Mouse (Mus musculus) right cerebral cortex, postnatal 36 days (tissue): ENCODE measurements around the gene Cfap54.

Source experiments
- DNase-seq, 2 experiments: peaks; one replicate each; pipeline ENCODE4 v3.0.0; 2022; ENCODE audit warnings: low spot score in 2 of 2, mixed read lengths in 1 of 2

The Cfap54 gene

GRCm38 (mm10) chr10:93097439-93097838, 16.0 kb upstream of the Cfap54 start:
- DNase-seq = no peak

- DNase-seq = no peak
Measured at GRCm38 (mm10) chr10:93095827-93096226, 14.4 kb upstream of the Cfap54 start.

DNA sequence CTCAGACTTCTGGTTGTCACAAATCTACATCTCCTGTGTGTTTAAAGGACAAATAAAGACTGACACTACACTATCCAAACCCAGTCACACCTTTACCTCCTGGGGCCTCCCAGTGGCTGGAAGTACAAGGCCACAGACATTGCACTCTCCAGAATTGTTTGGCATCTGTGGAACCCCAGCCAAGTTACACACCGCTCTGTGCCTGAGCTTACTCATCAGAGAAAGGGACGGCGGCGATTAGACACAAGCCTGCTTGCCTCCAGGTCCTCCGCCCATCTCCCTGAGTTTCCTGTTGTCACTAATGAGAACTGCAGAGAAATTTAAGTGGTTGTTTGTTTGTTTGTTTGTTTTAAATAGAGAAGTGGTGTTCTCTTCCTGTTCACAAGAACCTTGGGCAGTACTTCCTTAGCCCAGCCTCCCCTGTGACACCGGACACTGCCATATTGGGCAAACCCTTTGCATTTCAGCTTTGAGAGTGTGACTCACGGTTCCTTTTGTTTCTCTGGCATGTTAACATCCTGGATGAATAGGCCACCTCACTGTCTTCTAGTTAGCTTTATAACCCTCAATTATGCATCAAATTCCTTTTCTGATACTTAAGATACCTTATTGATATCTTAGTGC, 13.7 kb upstream of the Cfap54 start:
- no peak for DNase-seq

DNA sequence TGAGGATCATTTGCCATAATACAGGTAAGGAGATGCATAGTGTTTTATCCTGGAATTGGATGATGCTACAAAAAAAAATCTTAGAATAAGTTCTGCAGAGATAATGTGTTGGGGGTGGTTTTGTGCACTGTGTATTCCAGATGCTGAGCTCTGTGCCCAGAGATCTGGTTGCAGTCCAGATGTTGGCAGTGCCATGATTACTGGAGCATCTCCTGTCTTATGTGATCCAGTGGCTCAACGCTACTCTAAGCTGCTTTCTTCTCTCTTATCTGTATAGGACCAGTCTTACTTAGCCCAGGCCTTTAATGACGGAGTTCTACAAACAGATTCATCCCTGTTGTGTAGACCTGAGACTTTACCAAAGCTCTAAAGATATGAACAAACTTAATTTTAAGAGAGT, 10.5 kb upstream of the Cfap54 start:
- DNase-seq = no peak

- DNase-seq = no peak
Measured at GRCm38 (mm10) chr10:93090241-93090640, 8.8 kb upstream of the Cfap54 start.

DNA sequence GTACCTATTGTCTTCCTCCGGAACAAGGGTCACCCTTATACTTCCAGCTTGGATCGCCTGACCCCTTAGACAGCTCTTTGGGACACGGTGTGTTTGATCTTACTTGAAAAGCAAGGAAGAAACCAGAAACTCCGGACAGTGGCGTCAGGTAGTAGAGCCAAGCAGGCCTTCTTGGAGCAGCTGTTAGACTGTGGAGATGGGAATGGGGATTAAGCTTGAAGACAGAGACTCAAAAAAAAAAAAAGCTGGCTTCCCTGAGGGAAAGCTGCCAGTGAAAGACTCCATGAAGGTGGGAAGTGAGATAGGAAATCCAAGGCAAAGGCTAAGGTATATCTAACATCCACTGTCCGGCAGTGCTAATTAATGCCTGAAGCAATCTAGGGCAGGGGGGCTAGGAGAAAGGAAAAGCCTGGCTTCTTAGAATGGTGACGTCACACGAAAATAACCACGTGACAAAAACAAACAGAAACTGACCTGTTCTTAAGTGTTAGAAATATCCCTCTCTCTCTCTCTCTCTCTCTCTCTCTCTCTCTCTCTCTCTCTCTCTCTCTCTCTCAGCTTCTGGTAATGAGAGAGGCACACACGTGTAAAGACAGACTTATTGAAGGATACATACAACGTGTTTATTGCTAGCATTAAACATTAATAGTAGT, 7.1 kb upstream of the Cfap54 start:
- no peak for DNase-seq

DNA sequence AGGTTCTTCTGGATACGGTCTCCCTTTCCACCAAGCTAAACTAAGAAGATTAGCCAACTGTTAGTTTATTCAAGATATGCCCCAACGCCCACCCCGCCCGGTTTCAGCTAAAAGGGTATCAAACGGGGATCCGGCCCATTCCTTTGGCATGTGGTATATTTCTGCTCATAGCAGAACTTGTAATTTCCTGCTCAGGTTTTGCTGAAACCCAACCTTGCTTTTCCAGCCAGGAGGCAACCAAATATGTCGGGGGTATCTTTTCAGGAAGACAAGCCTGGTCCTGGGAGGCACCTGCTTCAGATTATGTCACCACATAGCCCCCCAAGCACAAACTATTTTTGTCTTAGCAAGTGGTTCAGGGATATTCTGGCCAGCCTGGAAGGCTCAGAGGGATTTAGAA, 6.1 kb upstream of the Cfap54 start:
- no peak for DNase-seq

DNA sequence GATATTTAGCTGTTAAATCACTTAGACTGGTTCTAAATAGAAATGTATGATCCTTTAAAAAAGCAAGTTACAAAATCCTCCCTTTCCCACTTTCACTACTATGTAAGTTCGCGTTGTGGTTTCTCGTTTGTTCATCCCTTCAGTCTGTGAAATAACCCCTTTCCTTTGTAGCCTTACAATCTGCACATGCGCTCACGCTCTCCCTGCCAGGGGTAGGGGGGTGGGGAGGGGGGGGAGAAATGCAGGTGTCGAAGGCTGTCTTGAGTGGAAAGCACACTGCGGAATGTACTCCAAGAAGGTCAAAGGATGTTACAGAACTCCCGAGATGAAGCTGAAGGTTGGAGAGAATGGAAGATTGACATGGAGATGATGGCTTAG, 2.5 kb upstream of the Cfap54 start:
- DNase-seq = no peak

DNA sequence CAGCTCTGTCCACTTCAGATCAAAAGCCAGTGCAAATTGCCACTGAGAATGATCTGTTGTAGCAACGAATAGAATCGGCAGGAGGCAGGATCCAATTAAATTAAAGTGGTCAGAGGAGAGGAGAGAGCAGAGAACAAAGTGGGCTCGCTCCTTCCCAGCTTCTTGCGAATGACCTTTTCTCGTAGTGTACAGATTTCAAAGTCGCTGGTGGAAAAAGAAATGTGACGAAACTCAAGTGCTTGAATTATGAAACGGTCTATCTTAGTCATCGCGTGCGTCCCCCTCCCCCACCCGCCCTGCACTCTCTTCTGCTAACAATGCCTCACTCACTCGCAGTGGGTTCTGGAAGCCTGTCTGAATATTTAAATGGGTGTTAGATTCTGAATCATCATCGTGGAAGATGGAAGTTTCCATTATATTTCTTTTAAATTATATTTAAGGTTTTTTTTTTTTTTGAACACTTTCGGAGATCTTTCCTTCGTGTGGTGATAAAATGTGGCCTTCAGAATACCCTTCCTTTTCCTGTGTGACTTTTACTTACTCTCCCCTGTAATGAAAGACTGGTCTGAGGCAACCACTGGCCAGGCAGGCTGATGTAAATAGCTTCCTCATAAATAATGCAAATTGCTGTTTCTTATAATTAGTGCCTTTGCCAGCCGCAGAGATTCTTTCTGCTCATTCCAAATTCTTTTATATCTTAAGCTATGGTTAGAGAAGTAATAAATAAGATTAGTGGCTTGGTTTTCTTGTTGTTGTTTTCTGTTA, 2.0 kb upstream of the Cfap54 start:
- peak in 1 of 2 experiments; percentile 24 for DNase-seq

GRCm38 (mm10) chr10:93079486-93079885, 1.9 kb downstream of the Cfap54 start:
- DNase-seq = no peak

- DNase-seq = no peak
Measured at GRCm38 (mm10) chr10:93077935-93078479, 3.4 kb downstream of the Cfap54 start.

- no peak for DNase-seq
Measured at GRCm38 (mm10) chr10:93076376-93076775, 5.0 kb downstream of the Cfap54 start.

DNA sequence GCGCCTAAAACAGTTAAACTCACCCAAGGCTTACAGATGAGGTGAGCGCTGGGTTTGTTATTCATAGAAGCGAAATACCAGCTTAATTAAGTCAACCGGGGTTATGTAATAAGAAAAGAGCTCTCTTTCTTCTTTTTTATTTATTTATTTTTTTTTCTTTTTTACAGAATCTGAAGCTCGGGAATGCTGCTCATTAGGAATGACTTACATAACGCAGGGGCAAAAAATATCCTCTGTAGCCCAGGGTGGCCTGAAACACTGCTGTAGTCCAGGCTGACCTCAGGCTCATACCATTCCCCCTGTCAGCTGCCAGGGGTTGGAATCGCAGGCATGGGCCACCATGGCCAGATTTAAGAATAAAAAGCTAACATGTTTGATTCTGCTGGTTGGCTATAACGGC, 5.6 kb downstream of the Cfap54 start:
- DNase-seq = no peak

DNA sequence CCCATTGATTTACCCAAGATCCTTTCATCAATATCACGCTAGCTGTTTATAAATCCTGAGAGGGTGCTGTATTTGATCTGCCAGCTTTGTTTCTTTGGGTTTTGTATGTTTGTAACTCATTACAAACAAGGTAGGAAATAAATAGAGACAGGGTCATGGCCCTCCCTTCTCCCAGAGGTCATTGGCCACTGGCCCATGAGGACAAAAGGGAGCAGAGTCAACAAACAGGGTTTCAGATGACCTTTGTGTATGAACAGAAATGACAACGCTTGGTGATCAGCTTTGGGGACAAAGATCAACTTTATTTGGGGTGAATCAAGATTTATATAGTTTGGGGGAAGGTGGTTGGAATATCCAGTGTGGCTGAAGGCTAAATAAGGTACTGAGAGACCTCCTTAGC, 8.6 kb downstream of the Cfap54 start:
- no peak for DNase-seq

DNA sequence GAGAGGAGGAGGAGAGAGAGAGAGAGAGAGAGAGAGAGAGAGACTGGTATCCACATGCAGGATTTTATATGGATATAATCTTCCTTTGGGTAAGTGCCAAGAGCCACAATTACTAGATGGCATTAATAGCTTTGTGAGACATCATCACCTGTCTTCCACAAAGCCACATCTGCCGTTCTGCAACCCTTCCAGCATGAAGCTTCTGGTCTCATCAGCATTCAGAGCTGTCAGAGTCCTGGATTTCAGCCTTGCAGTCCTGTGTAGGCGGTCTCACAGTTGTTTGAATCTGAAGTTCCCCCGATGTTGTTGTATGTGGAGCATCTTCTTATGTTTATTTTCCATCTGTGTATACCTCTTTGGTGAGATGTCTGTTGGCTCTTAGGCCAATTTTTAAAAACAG, 9.7 kb downstream of the Cfap54 start:
- peak; percentile 49 to 63 for DNase-seq

DNA sequence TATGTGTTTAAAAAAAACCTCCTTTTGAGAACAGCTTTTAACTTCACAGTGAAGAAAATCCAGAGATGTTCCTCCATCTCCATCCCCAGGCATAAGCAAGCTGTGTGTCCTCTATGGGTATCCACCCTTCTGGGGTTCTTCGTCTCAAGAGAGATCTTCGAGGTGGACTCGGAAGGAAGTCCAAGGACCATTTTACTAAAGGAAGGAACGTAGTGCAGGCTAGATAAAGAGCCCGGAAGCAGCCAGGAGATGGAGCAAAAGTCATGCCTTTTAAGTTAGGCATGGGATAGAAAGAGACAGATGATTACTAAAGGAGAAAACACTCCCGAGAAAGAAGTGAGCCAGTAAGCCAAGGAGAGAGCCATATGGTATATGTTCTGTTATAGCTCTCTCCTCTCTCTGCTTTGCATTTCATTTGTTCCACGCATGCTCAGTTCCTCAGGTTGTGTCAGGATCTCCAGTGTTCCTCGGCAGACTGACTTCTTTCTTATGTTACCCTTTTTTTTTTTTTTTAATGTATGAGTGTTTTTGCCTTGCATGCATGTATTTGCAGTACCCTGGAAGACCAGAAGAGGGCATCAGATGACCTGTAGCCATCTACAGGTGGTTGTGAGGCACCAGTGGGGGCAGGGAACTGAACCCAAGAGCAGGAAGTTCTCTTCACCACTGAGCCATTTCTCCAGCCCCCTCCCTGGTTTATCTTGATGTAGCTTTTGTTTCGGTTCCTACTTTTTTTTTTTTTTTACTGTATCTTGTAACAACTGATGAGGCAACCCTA, 11.1 kb downstream of the Cfap54 start:
- peak in 1 of 2 experiments; percentile 64 for DNase-seq

DNA sequence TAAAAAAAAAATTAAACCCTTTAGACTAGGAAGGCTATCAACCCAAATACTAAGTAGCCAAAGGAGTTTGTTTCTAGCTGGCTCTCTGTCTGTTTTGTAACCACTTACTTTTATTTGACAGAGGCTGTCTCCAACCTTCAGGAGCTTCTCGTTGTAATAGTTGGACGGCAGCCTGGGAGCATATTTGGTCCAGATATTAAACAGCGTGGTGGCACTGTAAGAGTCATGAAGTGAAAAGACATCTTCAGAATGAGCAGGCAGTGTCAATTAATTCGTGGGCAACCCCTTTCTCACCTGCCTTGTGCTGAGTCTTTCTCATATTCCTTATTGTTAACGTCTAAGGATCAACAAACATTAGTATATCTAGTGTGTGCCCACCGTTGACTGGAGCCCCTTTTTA, 11.7 kb downstream of the Cfap54 start:
- no peak for DNase-seq

GRCm38 (mm10) chr10:93069041-93069679, 12.3 kb downstream of the Cfap54 start:
- no peak for DNase-seq

- peak in 1 of 2 experiments; percentile 44 for DNase-seq
Measured at GRCm38 (mm10) chr10:93064973-93065372, 16.4 kb downstream of the Cfap54 start.

GRCm38 (mm10) chr10:93063576-93063975, 17.8 kb downstream of the Cfap54 start:
- DNase-seq = no peak

- DNase-seq = no peak
Measured at GRCm38 (mm10) chr10:93062395-93062794, 19.0 kb downstream of the Cfap54 start.
